Mouse (Mus musculus) ES-Bruce4 (cell line): Measurements from ENCODE around the gene Glis3.

Source experiments
- CTCF ChIP-seq: IDR thresholded peaks from one replicate; pipeline ENCODE4 v1.8.1; 2011; ENCODE audit warnings: low read depth, low read length
- EP300 ChIP-seq: IDR thresholded peaks from 2 replicates; pipeline ENCODE4 v1.6.1; 2011; ENCODE audit warnings: low read depth, low read length; ENCODE audit not compliant: insufficient read depth
- POLR2A ChIP-seq: IDR thresholded peaks from one replicate; pipeline ENCODE4 v1.8.1; 2011; ENCODE audit warnings: low read length; ENCODE audit not compliant: insufficient read depth

GRCm38 (mm10) chr19:28640861-28641381, 39.0 kb downstream of the Glis3 start:
- no peak for TF ChIP-seq POLR2A
- no peak for TF ChIP-seq EP300
- no peak for TF ChIP-seq CTCF
